11 mouse cellular contexts compared by ENCODE assay signal in genomic region chr11:75403301-75404052, GRCm38 (mm10). TPM values are rescaled to one million over a fixed set of nuclear protein-coding genes. Genes with fewer than 3 reads are reported as not detected.
DNase-seq lines count a peak whose midpoint lies in the region; ATAC-seq and TF ChIP-seq lines count a peak whose summit lies in the region.
"Had no signal": no experiment of that assay in that cellular context is flagged by ENCODE, and none has a peak within 500 bp of the region (broad histone marks: within the 10 kb centered on the region; RNA-seq: fewer than 3 reads in every experiment).

No protein-coding gene starts in this region.

- 58% methylated on average over 6 of the region's 6 CpGs for WGBS in limb, embryonic 15.5 days
- 77% methylated on average over 6 of the region's 6 CpGs for WGBS in limb, embryonic 10.5 days
- WGBS in small intestine, adult 2 months: 81% methylated on average over 6 of the region's 6 CpGs

- H3K27me3 ChIP-seq in limb, embryonic 15.5 days: no peaks in the 10 kb centered on the region
- no peaks in the 10 kb centered on the region for H3K27me3 ChIP-seq in limb, embryonic 10.5 days (ENCODE audit: low read depth, poor library complexity, severe bottlenecking)
- no peaks in the 10 kb centered on the region for H3K27me3 ChIP-seq in small intestine, adult 2 months (ENCODE audit: control insufficient read depth, insufficient read depth, low read length)
- H3K27me3 ChIP-seq: forebrain, embryonic 12.5 days had no signal

- H3K9ac ChIP-seq in limb, embryonic 15.5 days: no peak overlapping the region
- H3K9ac ChIP-seq: forebrain, embryonic 12.5 days had no signal

- no peak overlapping the region for H3K4me3 ChIP-seq in limb, embryonic 15.5 days
- H3K4me3 ChIP-seq in limb, embryonic 10.5 days: no peak overlapping the region
- H3K4me3 ChIP-seq in embryonic fibroblast, embryonic 13.5 days (ENCODE audit: insufficient read depth, low read length): no peak overlapping the region
- no peak overlapping the region for H3K4me3 ChIP-seq in small intestine, adult 2 months (ENCODE audit: low read depth, low read length)
- H3K4me3 ChIP-seq: forebrain, embryonic 12.5 days had no signal

- peak; percentile 46; the same call in 1 of the 2 replicates for TF ChIP-seq POLR2A in embryonic fibroblast, embryonic 13.5 days (IDR thresholded peaks at IDR 0.05; ENCODE audit: low read depth, low read length)
- TF ChIP-seq POLR2A in small intestine, adult 2 months (IDR thresholded peaks at IDR 0.05; ENCODE audit: low read depth, low read length): no peak

- no peak overlapping the region for H3K4me2 ChIP-seq in limb, embryonic 15.5 days
- H3K4me2 ChIP-seq: forebrain, embryonic 12.5 days had no signal

- intact Hi-C loops in heart, postnatal 10 days (cut with DNase I): loop anchor here (2.0 to 5.0 kb wide), 3 partner anchors 55 to 211 kb away; partner anchors contain the start of genes Dph1, Rilp, Rtn4rl1 and Scarf1

- no peak for TF ChIP-seq CTCF in embryonic fibroblast, embryonic 13.5 days (IDR thresholded peaks at IDR 0.05; ENCODE audit: borderline replicate concordance, insufficient read depth, low read length)
- no peak for TF ChIP-seq CTCF in small intestine, adult 2 months (IDR thresholded peaks at IDR 0.05; ENCODE audit: extremely low read depth, insufficient read length, insufficient replicate concordance, low read depth, low read length)

- H3K27ac ChIP-seq in limb, embryonic 15.5 days: 0 out of 2 replicates have a peak overlapping the region, but pooled peaks have one; percentile 11
- H3K27ac ChIP-seq in limb, embryonic 10.5 days: no peak overlapping the region
- H3K27ac ChIP-seq in embryonic fibroblast, embryonic 13.5 days (ENCODE audit: insufficient read depth, low read length): peak overlapping the region; percentile 99
- peak overlapping the region; percentile 1; the same call in 1 of the 2 replicates for H3K27ac ChIP-seq in small intestine, adult 2 months (ENCODE audit: insufficient read depth, low read depth, low read length)
- H3K27ac ChIP-seq: forebrain, embryonic 12.5 days had no signal

- no peaks in the 10 kb centered on the region for H3K4me1 ChIP-seq in limb, embryonic 15.5 days
- no peaks in the 10 kb centered on the region for H3K4me1 ChIP-seq in limb, embryonic 10.5 days
- H3K4me1 ChIP-seq in embryonic fibroblast, embryonic 13.5 days (ENCODE audit: control insufficient read depth, insufficient read depth, low read length): peaks cover 24% of the 10 kb centered on the region
- H3K4me1 ChIP-seq in small intestine, adult 2 months (ENCODE audit: control insufficient read depth, insufficient read depth, insufficient read length, low read length): no peaks in the 10 kb centered on the region
- H3K4me1 ChIP-seq: forebrain, embryonic 12.5 days had no signal

- no peaks in the 10 kb centered on the region for H3K9me3 ChIP-seq in limb, embryonic 15.5 days
- H3K9me3 ChIP-seq in limb, embryonic 10.5 days (replicated peaks): no peaks in the 10 kb centered on the region
- H3K9me3 ChIP-seq: forebrain, embryonic 12.5 days; G1E had no signal

- no peak for ATAC-seq in limb, embryonic 15.5 days (ENCODE audit: insufficient number of reproducible peaks, low FRiP score, low TSS enrichment, low read depth)
- ATAC-seq: inflammation-experienced regulatory T-cells, adult 6 months had no signal

- no peak for DNase-seq in limb, embryonic 10.5 days (ENCODE audit: low spot score)
- DNase-seq in heart, postnatal 10 days: peak; percentile 59 to 62
- no peak for DNase-seq in frontal cortex, adult 2 months (ENCODE audit: extremely low spot score in 1 of 2, low spot score in 1 of 2)
- DNase-seq in embryo, embryonic 10 days (ENCODE audit: low spot score): no peak
- DNase-seq in right cerebral cortex, postnatal 25 days: no peak

- peaks cover 21% of the 10 kb centered on the region for H3K36me3 ChIP-seq in limb, embryonic 15.5 days
- H3K36me3 ChIP-seq in limb, embryonic 10.5 days: 0 out of 2 replicates have a peak, but pooled peaks cover 14% of the 10 kb centered on the region
- H3K36me3 ChIP-seq in small intestine, adult 2 months (ENCODE audit: control insufficient read depth, insufficient read depth, low read length): peaks cover 5% of the 10 kb centered on the region; the same call in 1 of the 2 replicates
- H3K36me3 ChIP-seq: forebrain, embryonic 12.5 days had no signal

RNA-seq across cellular contexts. Expression of gene Serpinf1, which starts 19.0 kb away (rescaled TPM):
- polyA plus RNA-seq in limb, embryonic 15.5 days (2015; fragmentation: Nextera tagmentation; extraction: Ambion mirVana): 296 and 333 TPM in 2 replicates
- polyA plus RNA-seq in limb, embryonic 10.5 days (2016; fragmentation: Nextera tagmentation; extraction: Ambion mirVana): 214 and 217 TPM in 2 replicates
- 1,069 and 1,358 TPM in 2 replicates for polyA plus RNA-seq in embryonic fibroblast, embryonic 13.5 days (2011; ENCODE audit: insufficient read length, low read depth, missing spikeins)
- total RNA-seq in heart, postnatal 10 days (2021): 10 to 100 TPM; 23.6 to 29.0 TPM
- 5.8 and 13.7 TPM in 2 replicates for polyA plus RNA-seq in small intestine, adult 2 months (2012; rRNA removed)
- 33.0 and 33.1 TPM in 2 replicates for polyA plus RNA-seq in frontal cortex, adult 2 months (2012; rRNA removed)
- polyA plus RNA-seq: G1E had no signal

RNA-seq across cellular contexts. Expression of gene Serpinf2, which starts 35.9 kb away (rescaled TPM):
- polyA plus RNA-seq in limb, embryonic 15.5 days (2015; fragmentation: Nextera tagmentation; extraction: Ambion mirVana): 0.12 and 1.6 TPM in 2 replicates
- 0.36 TPM in 1 of 2 replicates, not detected in the other for polyA plus RNA-seq in limb, embryonic 10.5 days (2016; fragmentation: Nextera tagmentation; extraction: Ambion mirVana)
- polyA plus RNA-seq in embryonic fibroblast, embryonic 13.5 days (2011; ENCODE audit: insufficient read length, low read depth, missing spikeins): not detected in 2 replicates
- total RNA-seq in heart, postnatal 10 days (2021): not detected
- 2.0 and 4.3 TPM in 2 replicates for polyA plus RNA-seq in small intestine, adult 2 months (2012; rRNA removed)
- polyA plus RNA-seq in frontal cortex, adult 2 months (2012; rRNA removed): 0.10 and 0.11 TPM in 2 replicates
- polyA plus RNA-seq: forebrain, embryonic 12.5 days; inflammation-experienced regulatory T-cells, adult 6 months had no signal

RNA-seq across cellular contexts. Expression of gene Wdr81, which starts 51.0 kb away (rescaled TPM):
- 5.8 and 6.5 TPM in 2 replicates for polyA plus RNA-seq in limb, embryonic 15.5 days (2015; fragmentation: Nextera tagmentation; extraction: Ambion mirVana)
- 5.6 and 6.6 TPM in 2 replicates for polyA plus RNA-seq in limb, embryonic 10.5 days (2016; fragmentation: Nextera tagmentation; extraction: Ambion mirVana)
- 9.5 and 17.3 TPM in 2 replicates for polyA plus RNA-seq in embryonic fibroblast, embryonic 13.5 days (2011; ENCODE audit: insufficient read length, low read depth, missing spikeins)
- 1 to 10 TPM; 7.8 to 8.3 TPM for total RNA-seq in heart, postnatal 10 days (2021)
- 8.3 and 18.3 TPM in 2 replicates for polyA plus RNA-seq in small intestine, adult 2 months (2012; rRNA removed)
- 13.2 and 14.4 TPM in 2 replicates for polyA plus RNA-seq in frontal cortex, adult 2 months (2012; rRNA removed)

RNA-seq across cellular contexts. Expression of gene Smyd4, which starts 55.2 kb away (rescaled TPM):
- polyA plus RNA-seq in limb, embryonic 15.5 days (2015; fragmentation: Nextera tagmentation; extraction: Ambion mirVana): 12.8 and 13.1 TPM in 2 replicates
- 15.0 and 17.1 TPM in 2 replicates for polyA plus RNA-seq in limb, embryonic 10.5 days (2016; fragmentation: Nextera tagmentation; extraction: Ambion mirVana)
- 6.5 and 7.3 TPM in 2 replicates for polyA plus RNA-seq in embryonic fibroblast, embryonic 13.5 days (2011; ENCODE audit: insufficient read length, low read depth, missing spikeins)
- total RNA-seq in heart, postnatal 10 days (2021): 1 to 10 TPM; 4.9 to 7.4 TPM
- 1.2 and 1.4 TPM in 2 replicates for polyA plus RNA-seq in small intestine, adult 2 months (2012; rRNA removed)
- polyA plus RNA-seq in frontal cortex, adult 2 months (2012; rRNA removed): 7.1 and 9.9 TPM in 2 replicates

RNA-seq across cellular contexts. Expression of gene Rpa1, which starts 55.4 kb away (rescaled TPM):
- polyA plus RNA-seq in limb, embryonic 15.5 days (2015; fragmentation: Nextera tagmentation; extraction: Ambion mirVana): 101 and 102 TPM in 2 replicates
- polyA plus RNA-seq in limb, embryonic 10.5 days (2016; fragmentation: Nextera tagmentation; extraction: Ambion mirVana): 178 and 185 TPM in 2 replicates
- 98.3 and 104 TPM in 2 replicates for polyA plus RNA-seq in embryonic fibroblast, embryonic 13.5 days (2011; ENCODE audit: insufficient read length, low read depth, missing spikeins)
- 10 to 100 TPM; 82.4 to 90.0 TPM for total RNA-seq in heart, postnatal 10 days (2021)
- 5.6 and 8.7 TPM in 2 replicates for polyA plus RNA-seq in small intestine, adult 2 months (2012; rRNA removed)
- polyA plus RNA-seq in frontal cortex, adult 2 months (2012; rRNA removed): 29.4 and 30.7 TPM in 2 replicates

Comparison
In these comparisons a context has a peak if more than half of its experiments do, and no peak if none do; other contexts are left out.
1. DNase-seq: peak in heart, postnatal 10 days (2 of 2); none in limb, embryonic 10.5 days (single experiment), frontal cortex, adult 2 months (0 of 2), embryo, embryonic 10 days (single experiment) and right cerebral cortex, postnatal 25 days (single experiment).